Mouse (Mus musculus) liver, embryonic 16.5 days (tissue): ENCODE results near the gene Lman1l. TPM values are rescaled to one million over a fixed set of nuclear protein-coding genes. Genes with fewer than 3 reads are reported as not detected.

Experiments
- ATAC-seq: fragments of 200-750 bp; cut with Nextera tagmentation; 2 replicates; pipeline ENCODE4 v1.8.0; 2017; ENCODE audit warnings: low read depth, mild to moderate bottlenecking, moderate number of reproducible peaks, moderate library complexity
- H3K27ac ChIP-seq: fragments of 300-500 bp; sonication (generic); 2 replicates; pipeline ENCODE4 v1.5.1; 2014; ENCODE audit warnings: mild to moderate bottlenecking, low read length
- H3K27me3 ChIP-seq: fragments of 300-500 bp; sonication (generic); 2 replicates; pipeline ENCODE4 v1.6.1; 2014; ENCODE audit warnings: low read depth, low read length, mixed read lengths; ENCODE audit not compliant: control insufficient read depth, insufficient read depth
- H3K36me3 ChIP-seq: fragments of 300-500 bp; sonication (generic); 2 replicates; pipeline ENCODE4 v1.6.1; 2014; ENCODE audit warnings: mild to moderate bottlenecking; ENCODE audit not compliant: control insufficient read depth, insufficient read depth
- H3K4me1 ChIP-seq: fragments of 300-500 bp; sonication (generic); 2 replicates; pipeline ENCODE4 v1.6.1; 2014; ENCODE audit warnings: low read depth, low read length, mixed read lengths; ENCODE audit not compliant: control insufficient read depth
- H3K4me2 ChIP-seq: fragments of 300-500 bp; sonication (generic); 2 replicates; pipeline ENCODE4 v1.6.1; 2014; ENCODE audit warnings: low read depth, low read length, mixed read lengths
- H3K4me3 ChIP-seq: fragments of 300-500 bp; sonication (generic); 2 replicates; pipeline ENCODE4 v1.5.1; 2014; ENCODE audit warnings: low read depth, mild to moderate bottlenecking, low read length
- H3K9ac ChIP-seq: fragments of 300-500 bp; sonication (generic); 2 replicates; pipeline ENCODE4 v1.6.1; 2014; ENCODE audit warnings: low read depth, low read length
- H3K9me3 ChIP-seq: fragments of 300-500 bp; sonication (generic); replicated peaks from 2 replicates; pipeline ENCODE4 v1.6.1; 2016; ENCODE audit warnings: low read length; ENCODE audit not compliant: control insufficient read depth
- WGBS: fragments of 180-500 bp; shearing (Covaris S2); extraction: QIAGEN DNeasy Blood & Tissue Kit; methylation state at CpG from one replicate; pipeline ENCODE4 v1.1.7; 2014; ENCODE audit not compliant: insufficient replicate concordance; 5-methylcytosine and 5-hydroxymethylcytosine counted together
- polyA plus RNA-seq: library from polyadenylated mRNA; unstranded; fragments of >200 nt; fragmentation: Nextera tagmentation; extraction: Ambion mirVana; gene quantifications from 2 replicates; pipeline ENCODE4 v1.2.1, GENCODE M21; 2015

Gene Lman1l
- polyA plus RNA-seq, 1 experiment from 2014 or later: not detected

- Histone ChIP-seq H3K9ac (no peak overlapping the region), H3K27me3 (no peaks in the 10 kb centered on the region; the same call in 1 of the 2 replicates), H3K4me1 (peaks cover 21% of the 10 kb centered on the region), H3K36me3 (no peaks in the 10 kb centered on the region), H3K27ac (no peak overlapping the region), H3K4me3 (no peak overlapping the region), H3K4me2 (no peak overlapping the region), H3K9me3 (no peaks in the 10 kb centered on the region)
- WGBS: 15% methylated on average over 4 of the region's 4 CpGs
- peak; percentile 66 for ATAC-seq
Observed at GRCm38 (mm10) chr9:57659774-57660173, 39.2 kb upstream of the Lman1l start.

- Histone ChIP-seq H3K9me3 (no peaks in the 10 kb centered on the region), H3K27ac (no peak overlapping the region), H3K36me3 (no peaks in the 10 kb centered on the region), H3K4me3 (no peak overlapping the region), H3K4me2 (no peak overlapping the region), H3K27me3 (no peaks in the 10 kb centered on the region; the same call in 1 of the 2 replicates), H3K4me1 (peaks cover 21% of the 10 kb centered on the region), H3K9ac (no peak overlapping the region)
- WGBS: 67% methylated on average over 4 of the region's 4 CpGs
- no peak for ATAC-seq
Observed at GRCm38 (mm10) chr9:57658970-57659369, 38.4 kb upstream of the Lman1l start.

GRCm38 (mm10) chr9:57657843-57658242 is 37.3 kb upstream of the Lman1l start:
- Histone ChIP-seq H3K27me3 (no peaks in the 10 kb centered on the region; the same call in 1 of the 2 replicates), H3K9me3 (no peaks in the 10 kb centered on the region), H3K4me1 (peaks cover 21% of the 10 kb centered on the region), H3K9ac (no peak overlapping the region), H3K4me2 (no peak overlapping the region), H3K36me3 (no peaks in the 10 kb centered on the region), H3K4me3 (no peak overlapping the region), H3K27ac (no peak overlapping the region)
- WGBS: 34% methylated on average over 4 of the region's 4 CpGs
- no peak for ATAC-seq

GRCm38 (mm10) chr9:57656631-57657350 is 36.2 kb upstream of the Lman1l start:
- no peaks in the 10 kb centered on the region; the same call in 1 of the 2 replicates for H3K27me3 ChIP-seq
- no peak overlapping the region for H3K4me2 ChIP-seq
- no peak overlapping the region for H3K9ac ChIP-seq
- no peaks in the 10 kb centered on the region for H3K9me3 ChIP-seq
- no peak for ATAC-seq
- WGBS: 73% methylated on average over 19 of the region's 19 CpGs
- H3K4me1 ChIP-seq: peaks cover 21% of the 10 kb centered on the region
- no peak overlapping the region for H3K27ac ChIP-seq
- no peaks in the 10 kb centered on the region for H3K36me3 ChIP-seq
- H3K4me3 ChIP-seq: no peak overlapping the region

- no peak overlapping the region for H3K27ac ChIP-seq
- no peaks in the 10 kb centered on the region for H3K9me3 ChIP-seq
- no peaks in the 10 kb centered on the region for H3K36me3 ChIP-seq
- ATAC-seq: peak; percentile 53
- H3K27me3 ChIP-seq: no peaks in the 10 kb centered on the region; the same call in 1 of the 2 replicates
- H3K9ac ChIP-seq: peak overlapping the region; percentile 21; the same call in 1 of the 2 replicates
- H3K4me2 ChIP-seq: peak overlapping the region; percentile 58
- H3K4me3 ChIP-seq: 0 out of 2 replicates have a peak overlapping the region, but pooled peaks have one; percentile 13
- 2% methylated on average over 11 of the region's 11 CpGs for WGBS
- peaks cover 18% of the 10 kb centered on the region for H3K4me1 ChIP-seq
Observed at GRCm38 (mm10) chr9:57655749-57656148, 35.2 kb upstream of the Lman1l start.

GRCm38 (mm10) chr9:57654966-57655365 is 34.4 kb upstream of the Lman1l start:
- Histone ChIP-seq H3K36me3 (no peaks in the 10 kb centered on the region), H3K27me3 (no peaks in the 10 kb centered on the region; the same call in 1 of the 2 replicates), H3K9me3 (no peaks in the 10 kb centered on the region), H3K4me1 (peaks cover 10% of the 10 kb centered on the region), H3K4me2 (no peak overlapping the region), H3K4me3 (no peak overlapping the region), H3K9ac (no peak overlapping the region), H3K27ac (no peak overlapping the region)
- ATAC-seq: no peak
- 65% methylated on average over 1 of the region's 1 CpGs for WGBS

- 66% methylated on average over 5 of the region's 5 CpGs for WGBS
- no peak within 1 kb of the TSS for H3K4me3 ChIP-seq
- H3K9ac ChIP-seq: no peak within 1 kb of the TSS
- no peak for ATAC-seq
- no peaks in the 10 kb centered on the region for H3K36me3 ChIP-seq
- H3K4me1 ChIP-seq: peaks cover 9% of the 10 kb centered on the region
- H3K27ac ChIP-seq: no peak within 1 kb of the TSS
- no peaks in the 10 kb centered on the region; the same call in 1 of the 2 replicates for H3K27me3 ChIP-seq
- no peaks in the 10 kb centered on the region for H3K9me3 ChIP-seq
- no peak within 1 kb of the TSS for H3K4me2 ChIP-seq
Observed at GRCm38 (mm10) chr9:57653283-57653682, 32.7 kb upstream of the Lman1l start, which contains the start of gene Csk. TSS of gene Csk (minus strand) at chr9:57653631.

- Histone ChIP-seq H3K9ac (no peak overlapping the region), H3K36me3 (no peaks in the 10 kb centered on the region), H3K4me2 (no peak overlapping the region), H3K4me3 (no peak overlapping the region), H3K27me3 (no peaks in the 10 kb centered on the region; the same call in 1 of the 2 replicates), H3K4me1 (peaks cover 9% of the 10 kb centered on the region), H3K9me3 (no peaks in the 10 kb centered on the region), H3K27ac (no peak overlapping the region)
- no peak for ATAC-seq
- 49% methylated on average over 3 of the region's 3 CpGs for WGBS
Observed at GRCm38 (mm10) chr9:57652855-57653254, 32.3 kb upstream of the Lman1l start.

- no peaks in the 10 kb centered on the region; the same call in 1 of the 2 replicates for H3K27me3 ChIP-seq
- H3K4me1 ChIP-seq: peaks cover 11% of the 10 kb centered on the region
- no peak overlapping the region for H3K4me2 ChIP-seq
- no peaks in the 10 kb centered on the region for H3K9me3 ChIP-seq
- H3K9ac ChIP-seq: no peak overlapping the region
- H3K36me3 ChIP-seq: no peaks in the 10 kb centered on the region
- WGBS: 61% methylated on average over 9 of the region's 9 CpGs
- no peak for ATAC-seq
- no peak overlapping the region for H3K27ac ChIP-seq
- no peak overlapping the region for H3K4me3 ChIP-seq
Observed at GRCm38 (mm10) chr9:57652351-57652750, 31.8 kb upstream of the Lman1l start.
